Mouse (Mus musculus) embryo, embryonic 10.5 days (tissue): Measurements from ENCODE around the gene Otulin.

Experiments
- DNase-seq: peaks from one replicate; pipeline ENCODE4 v3.0.0-alpha.2; 2015; ENCODE audit warnings: low spot score

Otulin gene

DNA sequence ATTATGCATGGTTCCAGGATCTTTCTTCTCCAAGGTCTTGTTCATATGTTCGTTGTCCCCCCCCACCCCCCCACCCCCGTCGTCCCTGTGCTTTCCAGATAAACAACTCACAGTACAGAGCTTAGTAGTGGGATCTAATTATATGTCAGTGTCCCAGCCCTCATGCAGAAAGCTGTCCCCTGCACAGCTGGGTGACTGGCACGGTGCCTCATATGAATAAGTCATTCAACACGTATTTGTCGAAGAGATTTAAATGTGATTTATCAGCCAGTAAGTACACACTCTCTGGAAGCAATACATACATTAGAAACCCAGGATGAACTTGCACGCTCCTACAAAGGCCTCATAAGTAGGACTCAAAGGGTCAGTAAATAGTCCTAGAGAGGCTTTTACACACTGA lies 80.6 kb downstream of the Otulin start:
- DNase-seq, result no peak

DNA sequence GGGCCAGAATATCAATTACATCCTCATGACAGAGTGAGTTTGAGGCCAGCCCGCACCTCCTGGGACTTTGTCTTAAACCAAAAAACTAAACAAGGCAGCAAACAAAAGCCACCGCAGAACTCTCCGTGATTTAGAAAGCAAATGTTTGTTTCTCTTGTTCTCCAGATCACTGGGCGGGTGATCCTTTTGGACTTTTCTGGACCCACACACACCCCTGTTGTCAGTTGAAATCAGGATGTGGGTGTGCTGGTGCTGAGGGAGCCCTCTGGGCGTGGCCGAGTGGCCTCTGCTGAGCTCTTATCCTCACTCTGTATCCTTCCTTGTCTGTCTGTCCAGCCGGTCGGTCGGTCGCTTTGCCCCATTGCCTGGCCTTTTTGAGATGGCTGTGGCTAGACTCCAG lies 81.4 kb downstream of the Otulin start:
- no peak for DNase-seq

DNA sequence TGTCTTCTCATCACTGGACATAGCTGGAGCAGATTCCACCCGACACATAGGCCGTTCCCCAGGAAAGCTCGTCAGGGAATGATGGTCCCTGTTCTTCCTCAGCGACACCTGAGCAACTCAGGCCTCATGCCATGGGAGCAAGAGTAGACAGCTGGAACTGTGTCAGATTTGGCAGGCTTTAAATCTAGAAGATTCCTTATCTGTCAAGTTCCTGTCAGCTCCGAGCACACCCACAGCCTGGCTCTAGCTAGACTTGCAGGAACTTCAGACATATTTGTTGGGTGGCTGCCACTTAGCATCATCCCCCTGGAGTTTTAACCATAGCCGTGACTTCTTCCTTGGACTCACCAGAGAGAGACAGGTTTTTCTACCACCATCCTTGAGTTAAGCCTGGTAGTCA lies 82.4 kb downstream of the Otulin start:
- DNase-seq, result no peak

DNA sequence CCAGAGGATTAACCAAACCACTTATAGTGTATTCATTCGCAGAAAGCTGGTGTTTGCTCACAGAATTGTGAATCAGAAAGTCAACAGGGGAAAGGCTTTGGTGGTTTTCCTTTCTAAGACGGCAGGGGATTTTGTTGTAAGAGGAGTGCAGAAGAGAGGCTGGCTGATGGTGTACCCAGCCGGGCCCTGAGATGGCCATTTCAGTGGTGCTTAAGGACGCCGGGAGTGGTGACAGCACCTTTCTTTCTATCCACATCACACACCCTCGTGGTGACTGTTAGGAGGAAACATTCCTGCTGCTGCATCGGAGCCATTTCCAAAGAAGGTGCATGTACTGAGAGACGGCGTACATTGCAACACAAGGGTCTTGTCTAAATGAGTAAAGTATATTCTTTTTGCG lies 85.3 kb downstream of the Otulin start:
- no peak for DNase-seq

DNA sequence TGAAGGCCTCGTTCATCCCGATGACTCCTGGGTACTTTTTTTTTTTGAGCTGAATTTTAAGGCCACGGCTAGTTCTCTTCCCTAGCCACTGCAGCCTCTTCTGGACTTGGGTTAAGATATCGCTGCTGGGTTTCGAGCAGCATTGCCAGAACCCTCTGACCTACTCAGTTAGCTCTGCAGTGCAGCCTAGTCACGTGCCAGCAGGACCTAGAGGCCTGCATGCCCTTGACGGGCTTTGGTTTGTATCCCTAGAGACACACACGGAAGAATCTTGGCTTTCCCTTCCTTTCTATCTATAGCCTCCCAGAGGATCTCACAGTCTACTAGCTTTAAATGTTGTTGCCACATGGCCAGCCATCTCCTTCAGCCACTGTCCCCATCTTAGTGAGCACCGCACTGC lies 90.7 kb downstream of the Otulin start:
- DNase-seq, result no peak

DNA sequence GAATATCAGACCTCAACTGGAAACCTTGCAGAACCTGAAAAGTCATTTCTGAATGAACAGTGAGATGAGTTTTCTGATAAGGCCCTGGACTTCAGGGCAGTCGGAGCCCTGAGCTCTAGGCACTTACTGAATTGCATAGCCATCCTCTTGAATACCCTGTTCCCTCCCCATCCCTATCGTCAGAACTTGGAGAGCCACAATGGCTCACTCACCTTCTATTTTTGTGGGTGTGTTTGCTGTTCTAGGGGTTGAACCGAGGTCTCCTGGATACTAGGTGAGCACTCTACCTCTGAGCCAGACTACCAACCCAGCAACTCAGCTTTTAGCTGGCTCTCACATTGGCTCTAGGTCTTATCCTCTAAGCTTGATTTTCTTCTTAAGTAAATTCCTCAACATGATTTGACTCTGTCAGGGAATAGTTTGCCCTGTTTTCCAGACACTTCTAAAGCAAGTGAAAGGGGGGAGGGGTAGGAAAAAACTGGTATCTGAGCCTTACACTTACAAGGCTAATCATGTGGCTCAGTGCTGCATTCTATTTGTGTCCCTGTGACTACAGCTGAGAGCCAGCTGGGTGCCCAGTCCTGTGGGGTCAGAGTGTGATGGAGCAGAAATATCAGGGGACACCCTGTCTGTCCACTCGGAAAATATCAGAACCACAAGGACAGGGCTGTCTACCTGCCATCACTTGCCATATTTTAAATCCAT lies 92.8 kb downstream of the Otulin start:
- DNase-seq, result no peak

DNA sequence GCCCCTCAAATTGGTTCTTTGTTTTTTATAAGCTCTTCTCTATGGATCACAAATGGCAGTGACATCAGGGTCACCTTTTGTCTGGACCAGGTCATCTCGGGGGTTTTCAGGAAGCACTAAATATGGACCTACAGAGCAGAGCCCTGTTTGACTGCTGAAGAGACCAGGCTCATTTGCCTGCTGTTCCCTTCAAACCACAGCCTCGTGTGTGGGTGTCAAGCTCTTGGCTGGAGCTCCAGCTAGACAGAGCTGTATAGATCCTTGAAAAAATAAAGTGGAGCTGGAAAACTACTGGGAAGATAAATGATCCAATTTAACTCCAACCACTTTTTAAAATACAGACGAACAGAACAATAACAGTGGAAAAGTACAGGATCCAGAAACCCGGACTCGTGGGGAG lies 93.7 kb downstream of the Otulin start:
- DNase-seq, result no peak

DNA sequence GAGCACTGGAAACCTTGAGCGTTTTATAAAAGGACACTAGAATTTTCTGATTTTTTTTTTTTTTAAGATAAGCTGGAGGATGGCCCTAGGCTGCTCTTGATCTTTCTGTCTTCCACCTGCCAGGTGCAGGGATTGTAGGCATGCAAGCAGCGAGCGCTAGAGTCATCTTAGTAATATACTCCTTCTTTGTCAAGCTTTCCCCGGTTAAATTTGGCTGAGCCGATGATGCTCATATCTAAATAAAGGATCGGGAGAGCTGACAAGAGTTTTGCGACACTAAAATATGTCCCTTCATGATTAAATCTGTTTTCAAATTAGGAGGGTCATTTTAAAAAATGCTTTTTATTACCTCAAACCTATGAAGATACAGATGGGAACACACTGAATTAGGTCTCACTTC lies 94.3 kb downstream of the Otulin start:
- DNase-seq, result no peak

DNA sequence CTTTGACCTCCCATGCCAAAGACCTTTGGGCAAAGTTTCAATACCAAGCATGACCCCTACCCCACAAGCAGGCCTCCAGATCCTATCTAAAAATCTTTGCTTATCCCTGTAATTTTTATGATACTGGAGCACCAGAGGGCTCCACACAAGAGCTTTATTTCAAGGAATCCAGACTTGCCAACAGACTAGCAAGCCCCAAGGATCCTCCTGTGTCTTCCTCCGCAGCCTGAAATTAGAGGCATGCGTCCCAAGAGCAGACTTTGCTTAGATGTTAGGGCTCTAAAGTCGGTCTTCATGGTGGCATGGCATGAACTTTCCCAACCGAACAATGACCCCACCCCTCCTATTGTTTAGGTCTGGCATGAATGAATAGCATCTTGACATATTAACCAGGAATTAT lies 94.8 kb downstream of the Otulin start:
- no peak for DNase-seq

DNA sequence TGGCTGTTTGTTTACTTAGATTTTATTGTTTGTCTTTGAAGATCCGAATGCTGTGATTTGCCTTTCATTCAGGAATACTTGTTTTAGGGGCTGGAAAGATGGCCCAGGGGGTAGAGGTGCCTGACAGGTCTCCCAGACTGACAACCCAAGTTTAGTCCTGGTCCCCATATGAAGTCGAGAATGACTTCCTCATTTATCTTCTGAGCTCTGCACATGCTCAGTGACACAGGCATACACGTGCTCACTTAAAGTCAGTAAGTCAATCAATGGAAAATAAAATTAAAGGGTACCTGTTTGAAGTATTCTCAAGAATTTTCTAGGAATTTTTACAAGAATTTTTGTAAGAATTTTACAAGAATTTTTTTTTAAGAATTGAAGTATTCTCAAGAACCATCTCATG lies 97.5 kb downstream of the Otulin start:
- no peak for DNase-seq

DNA sequence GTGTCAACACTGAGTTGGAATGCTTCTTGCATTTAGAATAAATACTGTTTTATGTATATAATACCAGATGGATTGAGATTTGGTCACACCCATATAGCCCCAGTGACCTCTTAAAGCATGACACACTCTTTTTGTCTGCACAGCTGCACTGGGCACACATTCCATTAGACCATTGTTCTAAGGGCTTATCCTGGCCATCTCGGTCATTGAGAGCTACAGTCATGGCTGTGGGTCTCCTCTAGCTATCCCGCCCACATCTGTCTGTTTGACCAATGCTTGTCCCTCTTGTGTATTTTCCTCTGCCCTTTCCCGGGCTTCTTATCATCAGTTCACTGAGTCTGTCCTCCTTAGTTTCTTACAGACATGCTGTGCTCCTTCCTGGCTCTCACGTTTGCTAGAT lies 100.5 kb downstream of the Otulin start:
- no peak for DNase-seq

DNA sequence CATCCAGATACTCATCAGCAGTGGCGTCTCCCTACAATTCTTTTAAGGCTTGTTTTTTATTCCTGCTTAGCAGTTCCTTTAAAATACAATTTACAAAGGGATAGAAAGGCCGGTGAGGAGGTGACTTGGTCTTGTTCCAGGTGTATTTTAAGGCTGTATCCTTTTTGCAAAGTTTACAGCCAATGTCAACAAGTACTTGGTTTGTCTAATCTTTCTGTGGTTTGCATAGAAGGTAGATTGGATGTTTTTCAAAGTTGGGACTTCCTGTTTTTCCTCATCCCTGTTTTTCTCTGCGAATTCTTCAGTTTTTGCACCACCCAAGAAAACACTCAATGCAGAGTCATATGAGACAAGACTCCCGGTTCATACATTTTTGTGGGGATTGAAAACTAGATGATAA lies 101.6 kb downstream of the Otulin start:
- DNase-seq, result no peak

DNA sequence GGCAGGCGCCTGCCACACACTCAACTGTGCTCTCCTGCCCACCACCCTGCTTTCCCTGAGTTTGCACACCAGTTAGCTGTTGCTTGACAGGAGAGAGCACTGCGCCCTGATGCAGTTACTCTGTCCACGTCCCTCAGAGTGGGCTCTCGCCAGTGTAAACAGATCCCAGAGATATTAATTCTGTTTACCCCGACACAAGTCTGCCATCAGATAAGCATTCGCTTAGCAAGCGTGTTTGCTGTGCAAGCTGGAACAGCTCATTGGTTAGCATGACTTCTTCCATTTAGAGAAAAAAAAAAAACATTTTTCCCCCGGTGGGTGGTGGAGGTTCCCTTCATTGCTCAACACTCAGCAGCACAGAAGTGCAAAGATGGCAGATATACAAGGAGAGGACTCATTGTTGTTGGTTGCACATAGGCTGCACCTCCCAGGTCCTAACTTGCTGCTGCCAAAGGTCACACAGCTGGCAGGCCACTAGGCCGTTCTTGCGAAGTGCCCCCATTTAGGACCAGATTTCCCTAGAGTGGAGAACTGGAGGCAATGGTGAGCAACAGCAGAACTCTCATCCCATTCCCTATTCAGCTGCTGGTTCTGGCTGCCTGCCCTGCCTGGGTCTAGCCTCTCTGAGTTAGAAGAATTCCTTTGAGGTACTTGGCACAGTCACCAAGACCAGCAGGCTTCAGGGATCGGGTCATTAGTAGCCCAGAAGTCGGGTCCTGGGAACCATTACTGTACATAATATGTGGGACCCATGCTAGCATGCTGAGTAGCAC lies 105.1 kb downstream of the Otulin start:
- DNase-seq, result no peak

DNA sequence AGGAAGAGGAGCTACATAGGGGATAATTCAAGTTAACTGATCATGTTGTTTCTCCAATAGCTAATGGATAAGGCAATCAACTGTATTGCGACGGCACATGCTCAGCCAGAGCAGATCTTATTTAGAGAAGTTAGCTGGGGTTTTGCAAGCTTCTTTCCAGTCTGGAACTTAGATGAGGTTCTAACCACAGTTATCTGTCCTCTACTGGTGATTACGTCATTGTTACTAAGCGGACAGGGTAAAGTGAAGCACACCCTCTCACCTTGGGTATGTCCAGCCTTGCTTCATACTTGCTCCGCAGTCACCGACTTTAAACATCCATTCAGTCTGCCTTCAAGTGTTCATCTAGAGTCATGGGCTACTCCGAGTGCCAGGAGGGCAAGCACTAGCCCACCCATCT lies 110.6 kb downstream of the Otulin start:
- DNase-seq, result no peak

DNA sequence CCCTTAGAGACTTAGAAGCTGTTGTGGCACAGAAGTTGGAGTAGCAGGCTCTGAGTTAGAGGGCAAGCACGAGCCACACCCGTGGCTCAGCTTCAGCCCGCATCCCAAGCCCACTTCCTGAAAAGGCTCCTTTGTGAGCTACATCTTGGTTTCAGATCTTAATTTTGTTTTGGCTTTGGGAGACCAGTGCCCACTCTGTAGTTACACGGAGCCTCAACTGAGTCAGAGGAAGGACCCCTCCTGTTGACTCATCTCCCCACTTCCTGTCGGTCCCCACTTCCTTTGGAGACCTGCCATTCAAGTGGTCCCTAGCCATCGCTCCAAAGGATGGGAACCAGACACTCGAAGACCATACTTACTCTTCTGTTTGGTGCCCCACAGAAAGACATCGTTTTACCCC lies 112.5 kb downstream of the Otulin start:
- no peak for DNase-seq

DNA sequence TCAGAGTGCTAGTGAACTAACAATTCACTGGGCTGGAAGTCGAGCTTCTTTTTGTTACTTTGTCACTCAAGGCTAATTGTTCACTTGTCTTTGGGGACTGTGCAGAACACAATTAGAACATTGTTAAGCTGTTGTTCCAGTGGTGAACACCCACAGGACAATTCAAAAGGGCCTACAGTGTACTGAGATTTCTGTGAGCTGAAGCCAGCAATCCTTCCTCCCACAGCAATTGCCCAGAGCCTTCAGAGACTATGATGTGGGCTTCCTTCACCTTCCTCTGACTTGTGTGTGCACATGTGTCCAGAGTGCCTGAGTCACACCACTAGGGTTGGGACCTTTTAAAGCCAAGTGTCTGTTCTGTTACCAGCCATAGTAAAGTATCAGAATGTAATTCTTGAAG lies 113.6 kb downstream of the Otulin start:
- no peak for DNase-seq

DNA sequence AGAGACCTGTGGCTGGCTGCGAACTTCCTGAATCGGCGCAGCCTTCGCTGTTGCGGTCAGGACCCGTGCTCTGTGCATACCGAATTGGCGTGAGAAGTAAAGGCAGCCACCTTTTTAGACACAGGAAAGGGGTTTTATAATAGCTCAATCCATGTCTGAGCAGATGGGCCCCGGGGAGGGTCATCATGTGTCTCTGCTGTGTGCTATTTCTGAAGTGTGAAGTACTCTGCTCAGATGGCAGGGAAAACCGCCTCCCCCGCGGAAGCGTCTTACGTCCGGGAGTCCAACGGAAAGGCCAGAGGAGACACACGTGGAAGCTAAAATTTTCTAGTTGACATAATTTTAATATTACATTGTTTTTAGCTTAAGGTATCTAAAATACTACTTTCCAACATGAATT lies 121.5 kb downstream of the Otulin start:
- DNase-seq, result no peak

DNA sequence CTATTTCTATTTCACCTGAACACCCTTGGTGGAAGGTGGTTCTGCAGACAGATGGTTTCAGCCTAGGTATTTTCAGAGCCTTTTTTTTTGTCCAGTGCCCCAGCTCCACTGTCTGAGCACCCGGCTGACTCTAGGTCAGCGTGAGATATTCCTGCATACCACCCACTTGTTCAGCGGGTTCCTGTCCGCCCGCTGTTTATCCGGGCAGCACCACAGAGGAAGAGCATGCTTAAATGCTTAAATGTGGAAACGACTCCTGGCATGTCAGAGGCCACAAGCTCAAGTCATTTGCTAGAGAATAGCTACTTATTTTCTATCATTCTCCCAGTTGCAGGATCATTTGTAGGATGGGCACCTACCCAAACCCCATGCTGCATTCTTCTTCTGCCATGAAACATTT lies 122.3 kb downstream of the Otulin start:
- no peak for DNase-seq

DNA sequence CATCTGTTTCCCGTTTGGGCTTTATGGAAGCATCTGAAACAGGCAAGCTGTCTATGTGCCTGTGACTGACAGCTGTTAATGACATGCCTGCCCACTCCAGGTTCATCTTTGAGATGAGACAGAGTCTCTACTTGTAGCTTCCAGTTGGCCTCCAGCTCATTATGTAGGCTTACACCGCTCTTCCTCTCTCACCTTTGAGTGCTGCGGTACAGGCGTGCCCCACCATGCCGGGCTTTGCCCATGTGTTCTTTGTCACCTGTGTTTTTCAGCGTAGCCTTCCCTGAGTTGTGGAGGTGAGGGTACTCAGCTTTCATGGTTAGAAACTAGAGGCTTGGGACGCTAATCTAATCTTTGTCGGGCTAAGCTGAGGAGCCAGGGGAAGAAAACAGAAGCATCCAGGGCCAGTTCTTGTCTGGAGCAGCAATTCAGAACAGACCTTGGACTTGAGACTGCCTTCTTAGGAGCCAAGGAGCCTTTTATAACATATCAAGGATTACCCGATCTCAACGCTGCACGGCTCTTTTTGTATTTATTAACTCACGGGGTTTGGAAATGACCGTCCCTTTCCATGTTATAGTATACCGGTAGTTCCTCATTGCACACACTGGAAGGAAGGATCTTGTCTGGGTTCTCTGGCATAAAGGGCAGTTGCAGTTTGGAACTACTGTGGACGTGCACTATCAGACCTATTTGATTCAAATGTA lies 123.4 kb downstream of the Otulin start:
- no peak for DNase-seq

DNA sequence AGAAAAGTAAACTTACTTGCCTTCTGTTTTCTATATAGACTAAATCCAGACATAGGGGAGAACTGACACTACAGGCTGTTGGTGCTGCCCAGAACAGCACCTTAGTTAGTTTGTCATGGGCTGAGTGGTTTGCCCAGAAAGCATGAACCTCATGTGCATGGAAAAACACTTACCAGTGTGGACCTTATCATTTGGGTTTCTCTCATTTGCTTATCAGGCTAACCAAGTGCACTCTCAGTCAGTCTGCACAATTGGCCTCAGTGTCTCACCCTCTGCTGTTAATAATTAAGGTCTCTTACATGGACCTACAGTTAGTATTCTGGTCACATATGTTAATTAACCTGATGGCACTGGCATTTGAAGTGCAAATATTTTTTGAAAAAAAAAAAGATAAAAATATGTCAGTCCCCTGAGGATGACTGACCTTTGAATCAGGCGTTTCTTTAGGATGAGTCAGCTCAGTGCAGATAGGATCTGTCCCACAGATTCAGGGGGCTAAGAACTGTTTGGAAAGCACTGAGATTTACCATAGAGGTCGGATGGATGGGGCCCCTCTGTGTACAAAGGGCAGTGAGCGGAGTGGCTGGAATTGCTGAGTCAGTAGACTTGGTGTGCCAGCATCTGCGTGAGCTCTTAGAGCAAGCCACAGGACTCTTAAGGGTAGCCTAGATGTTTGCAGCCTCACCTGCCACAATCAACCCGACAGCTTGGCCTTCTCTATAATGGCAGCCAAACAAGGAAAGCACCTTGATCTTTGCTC lies 124.2 kb downstream of the Otulin start:
- no peak for DNase-seq

DNA sequence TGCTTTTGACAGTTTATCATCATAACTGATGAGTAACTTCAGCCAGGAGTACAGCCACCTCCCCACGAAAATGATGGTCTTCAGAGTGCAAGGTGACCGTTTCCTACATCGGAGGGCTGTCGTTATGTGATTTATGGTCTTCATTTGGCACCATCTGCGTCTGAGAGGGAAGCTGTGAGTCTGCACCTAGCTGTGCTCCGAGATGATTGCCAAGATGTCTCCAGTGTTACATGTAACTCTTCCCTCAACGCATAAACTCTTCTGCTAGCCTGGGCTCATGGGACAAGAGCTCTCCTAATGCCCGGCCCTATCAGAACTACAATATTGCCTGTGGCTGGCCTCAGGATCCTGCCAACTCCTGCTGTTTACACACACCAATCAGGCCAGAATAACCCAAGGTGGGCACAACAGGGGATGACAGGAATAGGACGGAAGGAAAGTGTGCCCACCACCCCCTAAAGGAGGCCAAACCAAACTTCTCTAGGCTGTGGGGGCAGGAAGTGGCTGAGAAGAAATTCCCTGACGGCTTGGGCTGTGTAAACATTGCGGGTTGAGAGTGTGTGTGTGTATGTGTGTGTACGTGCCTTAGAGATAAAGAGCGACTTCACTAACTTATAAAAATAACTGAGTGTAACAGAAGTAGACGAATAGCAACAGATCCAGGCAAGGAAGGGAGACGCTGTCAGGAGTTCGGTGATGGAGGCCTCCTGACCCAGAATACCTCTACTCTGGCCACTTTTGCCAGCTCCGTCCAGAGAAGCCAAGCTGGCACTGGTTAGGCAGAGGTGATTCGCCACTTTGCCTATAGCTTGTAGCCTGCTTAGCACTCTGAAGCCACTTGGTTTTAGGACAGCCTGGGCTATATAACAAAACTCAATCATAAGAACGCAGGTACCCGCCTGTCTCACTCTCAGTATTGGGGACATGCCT lies 126.4 kb downstream of the Otulin start:
- DNase-seq, result no peak
